Mouse (Mus musculus): Measurements from ENCODE around the gene Tmc8. TPM values are rescaled to one million over a fixed set of nuclear protein-coding genes. Genes with fewer than 3 reads are reported as not detected.

Tmc8 gene
- polyA plus RNA-seq (2012; rRNA removed), result 12.0 and 12.8 TPM in 2 replicates

- WGBS, result 28% methylated on average over 24 of the region's 24 CpGs
- DNase-seq, result peak; percentile 20
Observed at GRCm38 (mm10) chr11:117781993-117782704, at the start of gene Tmc8, which contains the start of gene Tmc6. Tmc8 (plus strand) TSS chr11:117782076. Tmc6 (minus strand) TSS chr11:117782198.

GRCm38 (mm10) chr11:117736037-117736689, 45.7 kb upstream of the Tmc8 start:
- 35% methylated on average over 5 of the region's 5 CpGs for WGBS
- Histone ChIP-seq H3K4me1 (ENCODE audit: control insufficient read depth, insufficient read depth, low read length) (no peaks in the 10 kb centered on the region), H3K4me3 (replicated peaks; ENCODE audit: extremely low read depth, low read depth, low read length) (no peak overlapping the region)
- DNase-seq, result no peak
- TF ChIP-seq CTCF (IDR thresholded peaks at IDR 0.05; ENCODE audit: insufficient read depth, low read length) (no peak), POLR2A (IDR thresholded peaks at IDR 0.05; ENCODE audit: borderline replicate concordance, extremely low read depth, low read depth, low read length) (no peak)

More at GRCm38 (mm10) chr11:117781993-117782704, at the start of gene Tmc8, which contains the start of gene Tmc6:
- Histone ChIP-seq H3K4me3 (replicated peaks; ENCODE audit: extremely low read depth, low read depth, low read length) (peak within 1 kb of the TSS; percentile 58), H3K4me1 (ENCODE audit: control insufficient read depth, insufficient read depth, low read length) (peaks cover 9% of the 10 kb centered on the region)
- TF ChIP-seq CTCF (IDR thresholded peaks at IDR 0.05; ENCODE audit: insufficient read depth, low read length) (no peak), POLR2A (IDR thresholded peaks at IDR 0.05; ENCODE audit: borderline replicate concordance, extremely low read depth, low read depth, low read length) (peak; percentile 58; the same call in 1 of the 2 replicates)

- no peak for TF ChIP-seq CTCF (IDR thresholded peaks at IDR 0.05; ENCODE audit: insufficient read depth, low read length)
- TF ChIP-seq POLR2A (IDR thresholded peaks at IDR 0.05; ENCODE audit: borderline replicate concordance, extremely low read depth, low read depth, low read length), result no peak
- no peak for DNase-seq
- Histone ChIP-seq H3K4me3 (replicated peaks; ENCODE audit: extremely low read depth, low read depth, low read length) (no peak overlapping the region), H3K4me1 (ENCODE audit: control insufficient read depth, insufficient read depth, low read length) (no peaks in the 10 kb centered on the region)
- WGBS, result 86% methylated on average over 5 of the region's 5 CpGs
Observed at GRCm38 (mm10) chr11:117738123-117738522, 43.8 kb upstream of the Tmc8 start.

- H3K4me1 ChIP-seq (ENCODE audit: control insufficient read depth, insufficient read depth, low read length), result no peaks in the 10 kb centered on the region
Observed at GRCm38 (mm10) chr11:117741128-117741527, 40.7 kb upstream of the Tmc8 start.

GRCm38 (mm10) chr11:117742243-117742642, 39.6 kb upstream of the Tmc8 start:
- Histone ChIP-seq H3K4me3 (replicated peaks; ENCODE audit: extremely low read depth, low read depth, low read length) (no peak overlapping the region), H3K4me1 (ENCODE audit: control insufficient read depth, insufficient read depth, low read length) (no peaks in the 10 kb centered on the region)
- WGBS, result 73% methylated on average over 8 of the region's 8 CpGs
- no peak for DNase-seq
- TF ChIP-seq POLR2A (IDR thresholded peaks at IDR 0.05; ENCODE audit: borderline replicate concordance, extremely low read depth, low read depth, low read length) (no peak), CTCF (IDR thresholded peaks at IDR 0.05; ENCODE audit: insufficient read depth, low read length) (no peak)

More at GRCm38 (mm10) chr11:117741128-117741527, 40.7 kb upstream of the Tmc8 start:
- TF ChIP-seq POLR2A (IDR thresholded peaks at IDR 0.05; ENCODE audit: borderline replicate concordance, extremely low read depth, low read depth, low read length) (no peak), CTCF (IDR thresholded peaks at IDR 0.05; ENCODE audit: insufficient read depth, low read length) (no peak)
- no peak overlapping the region for H3K4me3 ChIP-seq (replicated peaks; ENCODE audit: extremely low read depth, low read depth, low read length)
- 93% methylated on average over 6 of the region's 6 CpGs for WGBS
- DNase-seq, result no peak

- 74% methylated on average over 8 of the region's 8 CpGs for WGBS
Observed at GRCm38 (mm10) chr11:117742715-117743114, 39.2 kb upstream of the Tmc8 start.

GRCm38 (mm10) chr11:117743454-117744030, 38.3 kb upstream of the Tmc8 start:
- no peak overlapping the region for H3K4me3 ChIP-seq (replicated peaks; ENCODE audit: extremely low read depth, low read depth, low read length)
- no peak for DNase-seq
- no peaks in the 10 kb centered on the region for H3K4me1 ChIP-seq (ENCODE audit: control insufficient read depth, insufficient read depth, low read length)
- 69% methylated on average over 4 of the region's 4 CpGs for WGBS
- TF ChIP-seq CTCF (IDR thresholded peaks at IDR 0.05; ENCODE audit: insufficient read depth, low read length) (no peak), POLR2A (IDR thresholded peaks at IDR 0.05; ENCODE audit: borderline replicate concordance, extremely low read depth, low read depth, low read length) (no peak)

More at GRCm38 (mm10) chr11:117742715-117743114, 39.2 kb upstream of the Tmc8 start:
- Histone ChIP-seq H3K4me3 (replicated peaks; ENCODE audit: extremely low read depth, low read depth, low read length) (no peak overlapping the region), H3K4me1 (ENCODE audit: control insufficient read depth, insufficient read depth, low read length) (no peaks in the 10 kb centered on the region)
- TF ChIP-seq CTCF (IDR thresholded peaks at IDR 0.05; ENCODE audit: insufficient read depth, low read length), result no peak
- TF ChIP-seq POLR2A (IDR thresholded peaks at IDR 0.05; ENCODE audit: borderline replicate concordance, extremely low read depth, low read depth, low read length), result no peak
- DNase-seq, result no peak

- Histone ChIP-seq H3K4me1 (ENCODE audit: control insufficient read depth, insufficient read depth, low read length) (no peaks in the 10 kb centered on the region), H3K4me3 (replicated peaks; ENCODE audit: extremely low read depth, low read depth, low read length) (no peak overlapping the region)
- no peak for DNase-seq
- TF ChIP-seq CTCF (IDR thresholded peaks at IDR 0.05; ENCODE audit: insufficient read depth, low read length) (no peak), POLR2A (IDR thresholded peaks at IDR 0.05; ENCODE audit: borderline replicate concordance, extremely low read depth, low read depth, low read length) (no peak)
- WGBS, result 83% methylated on average over 4 of the region's 4 CpGs
Observed at GRCm38 (mm10) chr11:117748628-117749027, 33.2 kb upstream of the Tmc8 start.

- 80% methylated on average over 10 of the region's 10 CpGs for WGBS
- no peak overlapping the region for H3K4me3 ChIP-seq (replicated peaks; ENCODE audit: extremely low read depth, low read depth, low read length)
- DNase-seq, result no peak
- no peaks in the 10 kb centered on the region for H3K4me1 ChIP-seq (ENCODE audit: control insufficient read depth, insufficient read depth, low read length)
- no peak for TF ChIP-seq CTCF (IDR thresholded peaks at IDR 0.05; ENCODE audit: insufficient read depth, low read length)
- no peak for TF ChIP-seq POLR2A (IDR thresholded peaks at IDR 0.05; ENCODE audit: borderline replicate concordance, extremely low read depth, low read depth, low read length)
Observed at GRCm38 (mm10) chr11:117749414-117749813, 32.5 kb upstream of the Tmc8 start.

All from lung, adult 2 months (tissue).